Mouse (Mus musculus): ENCODE measurements around the gene Ppp1r15a. TPM values are rescaled to one million over a fixed set of nuclear protein-coding genes. Genes with fewer than 3 reads are reported as not detected.
"Not testable (repeated sequence)": the region's sequence is repeated elsewhere in the genome, so short reads cannot be mapped to it uniquely, and the experiment has no call there.

Ppp1r15a gene
- polyA plus RNA-seq, 1 experiment from 2014 or later = 18.4 TPM

DNA sequence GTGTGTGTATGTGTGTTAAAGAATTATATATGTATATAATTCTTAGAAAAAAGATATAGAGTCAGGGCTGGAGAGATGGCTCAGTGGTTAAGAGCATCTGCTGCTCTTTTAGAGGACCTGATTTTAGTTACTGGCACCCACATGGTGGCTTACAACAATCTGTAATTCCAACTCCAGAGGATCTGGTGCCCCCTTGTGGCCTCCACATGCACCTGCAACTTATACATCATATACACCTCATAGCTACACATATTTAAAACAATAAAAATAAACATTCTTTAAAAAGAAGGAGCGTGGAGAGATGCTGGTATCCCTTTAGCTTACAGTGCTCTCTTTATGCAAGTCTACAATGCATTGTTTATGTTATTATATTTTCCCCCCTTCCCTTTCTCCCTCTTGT is 18.5 kb upstream of the Ppp1r15a start:
- ATAC-seq (ENCODE audit: low FRiP score) = no peak
- Histone ChIP-seq H3K4me1 (no peaks in the 10 kb centered on the region), H3K4me3 (replicated peaks) (no peak overlapping the region), H3K36me3 (no peaks in the 10 kb centered on the region), H3K4me2 (no peak overlapping the region), H3K9me3 (replicated peaks) (no peaks in the 10 kb centered on the region), H3K27me3 (replicated peaks) (no peaks in the 10 kb centered on the region), H3K27ac (replicated peaks) (no peak overlapping the region), H3K9ac (replicated peaks) (no peak overlapping the region)
- 87% methylated on average over 1 of the region's 1 CpGs for WGBS

DNA sequence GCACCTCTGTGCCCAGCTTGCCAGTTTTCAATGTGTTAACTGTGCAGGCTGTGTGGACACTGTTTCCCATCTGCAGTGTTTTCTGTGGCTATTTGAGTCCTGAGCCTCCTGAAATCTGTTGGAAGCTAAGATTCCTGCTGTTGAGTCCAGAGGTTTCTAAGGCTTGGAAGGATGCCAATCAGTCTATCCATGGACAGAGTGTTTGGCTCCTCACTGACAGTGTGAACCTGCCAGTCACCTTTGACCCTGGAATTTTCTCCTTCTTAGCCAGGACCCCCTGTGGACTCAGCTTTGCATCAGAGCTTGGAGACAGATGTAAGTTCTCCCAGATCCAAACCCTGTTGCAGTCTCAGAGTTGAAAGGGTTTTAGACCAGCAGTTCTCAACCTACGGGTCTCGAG is 14.1 kb upstream of the Ppp1r15a start:
- 81% methylated on average over 2 of the region's 2 CpGs for WGBS
- no peaks in the 10 kb centered on the region for H3K27me3 ChIP-seq (replicated peaks)
- no peak overlapping the region for H3K4me2 ChIP-seq
- ATAC-seq (ENCODE audit: low FRiP score) = no peak
- peaks cover 7% of the 10 kb centered on the region for H3K4me1 ChIP-seq
- H3K9ac ChIP-seq (replicated peaks) = no peak overlapping the region
- H3K4me3 ChIP-seq (replicated peaks) = no peak overlapping the region
- H3K9me3 ChIP-seq (replicated peaks) = no peaks in the 10 kb centered on the region
- no peaks in the 10 kb centered on the region for H3K36me3 ChIP-seq
- H3K27ac ChIP-seq (replicated peaks) = no peak overlapping the region

DNA sequence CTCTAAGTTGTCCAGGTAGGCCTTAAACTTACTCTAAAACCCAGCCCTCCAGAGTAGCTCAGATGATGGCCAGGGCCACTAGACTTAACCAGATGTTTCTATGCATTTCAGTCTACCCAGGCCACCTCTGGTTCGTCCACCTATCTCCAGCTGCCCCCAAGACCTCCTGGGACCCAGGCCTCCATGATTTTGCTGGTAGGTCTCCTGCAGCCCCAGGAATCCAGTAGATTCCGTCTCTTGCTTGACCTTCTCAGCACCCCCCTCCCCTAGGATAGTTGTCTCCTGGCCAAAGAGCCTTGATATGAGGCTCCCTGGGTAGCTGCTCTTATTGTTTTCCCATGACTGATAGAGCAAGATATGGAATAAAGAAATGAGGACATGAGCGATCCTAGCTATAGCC is 13.0 kb upstream of the Ppp1r15a start:
- H3K4me1 ChIP-seq = peaks cover 7% of the 10 kb centered on the region
- ATAC-seq (ENCODE audit: low FRiP score) = no peak; the same call in 1 of the 2 replicates
- WGBS = 83% methylated on average over 3 of the region's 3 CpGs
- H3K27me3 ChIP-seq (replicated peaks) = no peaks in the 10 kb centered on the region
- H3K27ac ChIP-seq (replicated peaks) = no peak overlapping the region
- H3K9ac ChIP-seq (replicated peaks) = no peak overlapping the region
- H3K4me3 ChIP-seq (replicated peaks) = no peak overlapping the region
- no peaks in the 10 kb centered on the region for H3K36me3 ChIP-seq
- H3K9me3 ChIP-seq (replicated peaks) = no peaks in the 10 kb centered on the region
- H3K4me2 ChIP-seq = no peak overlapping the region; the same call in 1 of the 2 replicates

DNA sequence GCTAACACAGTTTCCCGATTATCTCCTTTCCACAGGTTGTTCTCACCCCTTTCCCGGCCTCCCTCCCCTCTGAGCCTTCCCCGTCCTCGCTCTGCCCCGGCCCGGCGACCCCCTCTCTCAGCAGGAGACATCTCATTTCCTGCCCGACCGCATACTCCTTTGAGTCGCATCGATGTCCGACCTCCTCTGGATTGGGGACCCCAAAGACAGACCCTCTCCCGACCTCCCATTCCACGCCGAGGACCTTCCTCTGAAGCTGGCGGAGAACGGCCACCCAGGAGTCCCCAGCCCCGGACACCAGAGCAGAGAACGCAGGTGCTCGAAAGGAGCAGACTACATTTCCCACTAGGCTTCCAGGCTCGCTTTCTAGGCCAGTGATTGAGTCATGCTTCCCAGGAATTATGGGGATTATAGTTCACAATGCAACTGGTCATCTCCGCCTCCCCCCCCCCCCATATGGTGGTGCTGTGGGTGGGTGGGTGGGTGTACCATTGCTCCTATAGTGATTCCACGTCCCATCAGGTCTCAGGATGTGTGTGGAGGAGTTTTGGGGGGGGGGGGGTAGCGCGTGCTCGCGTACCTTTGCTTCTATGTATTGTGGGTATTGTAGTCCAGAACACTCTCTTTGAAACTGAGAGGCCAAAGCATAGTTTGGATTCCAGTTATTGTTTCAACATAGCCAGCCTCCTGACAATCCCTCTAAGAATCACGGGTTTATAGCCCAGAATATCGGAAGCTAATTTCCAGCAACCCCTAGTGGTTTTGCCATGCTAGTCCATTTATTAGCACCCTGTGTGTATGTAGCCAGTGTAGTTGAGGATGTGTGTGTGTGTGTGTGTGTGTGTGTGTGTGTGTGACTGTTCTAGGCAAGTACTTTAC is 12.3 kb upstream of the Ppp1r15a start:
- peak overlapping the region; percentile 68 for H3K27ac ChIP-seq (replicated peaks)
- peak; percentile 93 for ATAC-seq (ENCODE audit: low FRiP score)
- H3K4me1 ChIP-seq = peaks cover 7% of the 10 kb centered on the region
- H3K9ac ChIP-seq (replicated peaks) = peak overlapping the region; percentile 65
- no peaks in the 10 kb centered on the region for H3K9me3 ChIP-seq (replicated peaks)
- peak overlapping the region; percentile 59 for H3K4me3 ChIP-seq (replicated peaks)
- 2% methylated on average over 28 of the region's 29 CpGs for WGBS
- no peaks in the 10 kb centered on the region for H3K36me3 ChIP-seq
- H3K27me3 ChIP-seq (replicated peaks) = no peaks in the 10 kb centered on the region
- H3K4me2 ChIP-seq = peak overlapping the region; percentile 85

DNA sequence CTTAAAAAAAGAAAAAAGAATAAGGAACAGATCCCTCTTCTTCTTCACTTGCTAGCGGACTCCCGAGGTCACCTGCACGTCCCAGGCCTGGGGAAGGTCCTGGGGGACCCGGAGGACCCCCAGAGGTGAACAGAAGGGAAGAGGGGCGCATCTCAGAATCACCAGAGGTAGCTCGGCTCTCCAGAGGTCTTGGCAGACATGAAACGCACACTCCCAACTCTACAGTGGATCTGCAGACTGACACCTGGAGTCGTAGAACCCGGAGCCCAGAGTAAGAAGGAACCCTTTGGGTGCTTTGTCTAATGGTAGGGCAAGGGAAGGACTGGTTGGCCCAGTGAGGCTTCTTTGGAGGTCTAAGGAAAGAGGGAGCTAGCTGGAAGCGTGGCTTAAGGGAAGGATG is 11.5 kb upstream of the Ppp1r15a start:
- H3K4me2 ChIP-seq = peak overlapping the region; percentile 85
- no peaks in the 10 kb centered on the region for H3K27me3 ChIP-seq (replicated peaks)
- peak overlapping the region; percentile 59 for H3K4me3 ChIP-seq (replicated peaks)
- peak overlapping the region; percentile 68 for H3K27ac ChIP-seq (replicated peaks)
- no peak; the same call in 1 of the 2 replicates for ATAC-seq (ENCODE audit: low FRiP score)
- H3K9ac ChIP-seq (replicated peaks) = peak overlapping the region; percentile 65
- H3K36me3 ChIP-seq = no peaks in the 10 kb centered on the region
- WGBS = 80% methylated on average over 10 of the region's 10 CpGs
- no peaks in the 10 kb centered on the region for H3K9me3 ChIP-seq (replicated peaks)
- peaks cover 7% of the 10 kb centered on the region for H3K4me1 ChIP-seq

DNA sequence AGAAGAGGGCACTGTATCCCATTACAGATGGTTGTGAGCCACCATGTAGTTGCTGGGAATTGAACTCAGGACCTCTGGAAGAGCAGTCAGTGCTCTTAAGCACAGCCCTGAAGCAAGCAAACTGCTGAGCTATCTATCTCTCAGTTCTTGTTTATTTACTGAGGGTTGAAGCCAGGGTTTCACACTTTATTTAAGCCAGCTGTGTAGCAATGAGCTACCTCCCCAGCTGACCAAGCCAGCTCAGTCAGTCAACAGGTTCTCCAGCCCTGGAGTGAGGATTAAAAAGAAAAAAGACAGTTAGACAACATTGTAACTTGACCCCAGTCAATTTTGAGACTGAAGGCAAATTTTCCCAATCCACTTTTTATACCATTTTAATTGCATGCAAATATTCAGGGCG is 9.6 kb upstream of the Ppp1r15a start:
- no peak for ATAC-seq (ENCODE audit: low FRiP score)
- H3K36me3 ChIP-seq = no peaks in the 10 kb centered on the region
- H3K27me3 ChIP-seq (replicated peaks) = no peaks in the 10 kb centered on the region
- H3K27ac ChIP-seq (replicated peaks) = no peak overlapping the region
- no peaks in the 10 kb centered on the region for H3K9me3 ChIP-seq (replicated peaks)
- 88% methylated on average over 1 of the region's 1 CpGs for WGBS
- no peak overlapping the region for H3K9ac ChIP-seq (replicated peaks)
- H3K4me2 ChIP-seq = no peak overlapping the region
- H3K4me3 ChIP-seq (replicated peaks) = no peak overlapping the region
- H3K4me1 ChIP-seq = peaks cover 7% of the 10 kb centered on the region

DNA sequence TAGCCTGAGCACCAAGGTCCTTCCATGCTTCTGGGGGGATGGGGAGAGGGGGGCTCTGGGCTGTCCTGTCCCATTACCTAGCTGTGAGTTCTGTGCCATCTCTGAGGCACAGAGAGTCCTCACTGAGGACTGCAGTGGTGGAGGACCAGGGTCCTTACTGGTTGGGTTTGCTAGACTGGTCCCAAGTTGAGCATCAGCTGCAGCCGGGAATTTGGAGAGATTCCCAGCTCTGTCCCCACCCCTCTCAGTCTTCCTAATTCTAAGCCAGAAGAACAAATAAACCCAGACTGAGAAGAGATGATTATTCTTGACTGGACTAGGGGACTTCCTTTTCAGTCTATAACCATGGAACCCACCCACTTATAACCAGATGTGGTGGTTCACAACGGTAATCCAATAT is 4.6 kb upstream of the Ppp1r15a start:
- Histone ChIP-seq H3K4me3 (replicated peaks) (no peak overlapping the region), H3K27me3 (replicated peaks) (no peaks in the 10 kb centered on the region), H3K4me2 (no peak overlapping the region), H3K9me3 (replicated peaks) (no peaks in the 10 kb centered on the region), H3K9ac (replicated peaks) (no peak overlapping the region), H3K36me3 (no peaks in the 10 kb centered on the region), H3K4me1 (peaks cover 8% of the 10 kb centered on the region), H3K27ac (replicated peaks) (0 out of 2 replicates have a peak overlapping the region, but pooled peaks have one; percentile 18)
- 74% methylated on average over 2 of the region's 2 CpGs for WGBS
- ATAC-seq (ENCODE audit: low FRiP score) = no peak

DNA sequence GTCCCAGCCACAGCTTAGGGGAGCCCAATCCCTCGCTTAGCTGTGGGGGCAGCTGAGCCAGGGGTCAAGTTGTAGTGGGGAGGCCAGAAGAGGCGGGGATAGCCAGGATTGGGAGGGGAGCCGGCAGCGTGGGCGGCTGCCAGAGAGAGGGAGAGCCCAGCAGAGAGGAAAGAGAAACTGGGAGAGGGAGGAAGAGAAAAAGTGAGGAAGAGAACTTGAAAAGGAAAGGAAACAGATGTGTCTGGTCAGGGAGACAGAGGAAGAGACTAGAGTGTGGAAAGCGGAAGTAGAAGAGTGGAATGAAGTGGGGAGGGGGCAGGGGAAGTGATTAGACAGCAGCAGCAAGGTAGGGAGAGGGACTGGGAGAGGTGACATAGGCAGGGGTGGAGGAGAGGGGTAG is 3.4 kb upstream of the Ppp1r15a start:
- H3K4me3 ChIP-seq (replicated peaks) = no peak overlapping the region
- H3K9ac ChIP-seq (replicated peaks) = no peak overlapping the region
- H3K27me3 ChIP-seq (replicated peaks) = no peaks in the 10 kb centered on the region
- no peak overlapping the region for H3K4me2 ChIP-seq
- no peaks in the 10 kb centered on the region for H3K36me3 ChIP-seq
- 27% methylated on average over 6 of the region's 6 CpGs for WGBS
- H3K9me3 ChIP-seq (replicated peaks) = no peaks in the 10 kb centered on the region
- ATAC-seq (ENCODE audit: low FRiP score) = no peak
- H3K27ac ChIP-seq (replicated peaks) = no peak overlapping the region
- peaks cover 20% of the 10 kb centered on the region for H3K4me1 ChIP-seq

DNA sequence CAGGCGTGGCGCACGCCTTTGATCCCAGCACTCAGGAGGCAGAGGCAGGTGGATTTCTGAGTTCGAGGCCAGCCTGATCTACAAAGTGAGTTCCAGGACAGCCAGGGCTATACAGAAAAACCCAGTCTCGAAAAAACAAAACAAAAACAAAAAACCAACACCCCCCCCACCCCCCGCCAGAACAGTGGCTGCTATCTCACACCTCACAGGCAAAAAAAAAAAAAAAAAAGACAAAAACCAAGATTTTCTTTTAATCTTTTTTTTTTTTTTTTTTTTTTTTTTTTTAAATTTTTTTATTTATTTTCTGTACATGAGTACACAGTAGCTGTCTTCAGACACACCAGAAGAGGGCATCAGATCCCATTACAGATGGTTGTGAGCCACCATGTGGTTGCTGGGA is 1.1 kb upstream of the Ppp1r15a start:
- H3K4me2 ChIP-seq; ATAC-seq (ENCODE audit: low FRiP score): not testable (repeated sequence)
- 94% methylated on average over 6 of the region's 6 CpGs for WGBS

DNA sequence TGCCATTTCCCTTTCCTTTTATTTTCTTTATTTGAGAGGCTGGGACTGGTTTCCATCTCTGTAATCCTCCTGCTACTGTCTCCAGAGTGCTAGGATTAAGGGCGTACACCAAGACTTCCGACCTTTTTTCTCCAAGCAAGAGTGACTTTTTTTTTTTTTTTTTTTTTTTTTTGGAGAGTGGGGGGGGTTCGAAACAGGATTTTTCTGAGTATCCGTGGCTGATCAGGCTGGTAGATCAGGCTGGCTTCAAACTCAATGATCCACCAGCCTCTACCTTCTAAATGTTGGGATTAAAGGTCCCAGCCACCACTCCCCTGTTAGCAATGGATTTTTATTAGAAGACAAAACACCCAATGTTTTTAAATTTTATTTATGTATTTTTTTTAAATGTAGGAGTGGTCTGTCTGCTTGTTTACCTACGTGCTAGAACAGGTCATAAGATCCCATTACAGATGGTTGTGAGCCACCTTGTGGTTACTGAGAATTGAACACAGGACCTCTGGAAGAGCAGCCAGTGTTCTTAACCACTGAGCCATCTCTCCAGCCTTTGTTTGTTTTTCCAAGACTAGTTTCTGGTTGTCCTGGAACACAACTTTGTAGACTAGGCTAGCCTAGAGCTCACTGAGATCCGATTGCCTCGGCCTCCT is 529 bp upstream of the Ppp1r15a start:
- no peak; the same call in 1 of the 2 replicates for ATAC-seq (ENCODE audit: low FRiP score)
- Histone ChIP-seq H3K9me3 (replicated peaks) (no peaks in the 10 kb centered on the region), H3K9ac (replicated peaks) (peak overlapping the region; percentile 93), H3K4me2 (peak overlapping the region; percentile 82), H3K27ac (replicated peaks) (peak overlapping the region; percentile 91), H3K4me3 (replicated peaks) (peak overlapping the region; percentile 72), H3K27me3 (replicated peaks) (no peaks in the 10 kb centered on the region), H3K36me3 (no peaks in the 10 kb centered on the region), H3K4me1 (peaks cover 37% of the 10 kb centered on the region)
- 26% methylated on average over 7 of the region's 7 CpGs for WGBS

More for the DNA sequence above, 1.1 kb upstream of the Ppp1r15a start:
- not testable (repeated sequence) for H3K36me3 ChIP-seq; H3K27me3 ChIP-seq (replicated peaks); H3K9me3 ChIP-seq (replicated peaks); H3K9ac ChIP-seq (replicated peaks); H3K27ac ChIP-seq (replicated peaks); H3K4me3 ChIP-seq (replicated peaks)
- peaks cover 34% of the 10 kb centered on the region for H3K4me1 ChIP-seq

DNA sequence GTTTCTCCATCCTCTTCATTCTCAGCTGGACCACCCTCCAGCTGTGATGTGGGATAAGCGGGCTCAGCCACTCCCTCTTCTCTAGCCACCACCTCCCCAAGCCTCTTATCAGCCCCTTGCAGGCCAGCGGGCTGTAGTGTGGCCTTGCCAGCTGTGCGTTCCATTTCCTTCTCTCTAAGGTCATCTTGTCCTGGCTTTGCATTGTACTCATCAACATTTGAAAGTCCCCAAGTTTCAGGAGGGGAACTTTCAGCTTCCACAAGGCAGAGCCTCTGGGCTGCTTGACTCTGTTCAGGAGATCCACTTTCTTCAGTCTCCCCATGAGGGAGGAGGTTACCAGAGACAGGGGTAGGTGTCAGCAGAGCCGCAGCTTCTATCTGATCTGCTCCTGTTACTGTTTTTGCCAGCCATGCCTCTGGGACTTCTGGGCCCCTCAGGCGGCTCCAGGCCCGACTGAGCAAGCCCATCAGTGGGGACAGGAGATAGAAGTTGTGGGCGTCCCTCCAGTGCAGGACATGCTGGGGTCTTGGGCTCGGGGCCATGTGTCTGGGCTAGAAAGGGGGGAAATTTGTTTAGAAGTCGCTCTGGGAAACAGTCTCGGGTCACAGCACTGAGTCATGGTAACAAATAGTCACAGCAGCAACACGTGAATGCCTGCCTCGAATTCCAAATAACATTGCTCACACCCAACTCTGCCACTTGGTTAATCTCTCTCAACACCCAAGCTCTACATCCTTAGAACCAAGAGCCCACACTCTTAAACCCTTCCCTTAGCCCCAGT is 1.0 kb downstream of the Ppp1r15a start:
- Histone ChIP-seq H3K36me3 (no peaks in the 10 kb centered on the region), H3K4me2 (peak overlapping the region; percentile 82), H3K27ac (replicated peaks) (peak overlapping the region; percentile 91), H3K4me1 (peaks cover 42% of the 10 kb centered on the region), H3K4me3 (replicated peaks) (peak overlapping the region; percentile 72), H3K9me3 (replicated peaks) (no peaks in the 10 kb centered on the region), H3K9ac (replicated peaks) (peak overlapping the region; percentile 93), H3K27me3 (replicated peaks) (no peaks in the 10 kb centered on the region)
- 40% methylated on average over 12 of the region's 12 CpGs for WGBS
- ATAC-seq (ENCODE audit: low FRiP score) = peak; percentile 6; the same call in 1 of the 2 replicates

Measured in neural tube, embryonic 15.5 days (tissue).